Mouse (Mus musculus) heart, adult 2 months (tissue): ENCODE data around the gene Nr1i3. TPM values are rescaled to one million over a fixed set of nuclear protein-coding genes. Genes with fewer than 3 reads are reported as not detected.
A peak's percentile ranks its signal among the peaks of the same experiment; 100 is the strongest.
"Not testable (repeated sequence)": the region's sequence is repeated elsewhere in the genome, so short reads cannot be mapped to it uniquely, and the experiment has no call there.

Experiments
- DNase-seq, 2 experiments: peaks; one replicate each; pipeline ENCODE4 v3.0.0; 2021
- H3K27ac ChIP-seq: fragments of 200-600 bp; 2 replicates; pipeline ENCODE4 v1.8.1; 2022
- H3K27me3 ChIP-seq: fragments of 200-500 bp; 2 replicates; pipeline ENCODE4 v1.6.1; 2012; ENCODE audit warnings: mild to moderate bottlenecking, low read length, inconsistent platforms, mixed read lengths; ENCODE audit not compliant: control insufficient read depth, insufficient read depth
- H3K36me3 ChIP-seq: fragments of 200-500 bp; 2 replicates; pipeline ENCODE4 v1.6.1; 2012; ENCODE audit warnings: low read length, inconsistent platforms; ENCODE audit not compliant: control insufficient read depth, insufficient read depth
- H3K4me1 ChIP-seq: fragments of 200-500 bp; 2 replicates; pipeline ENCODE4 v1.6.1; 2011; ENCODE audit warnings: low read length; ENCODE audit not compliant: control insufficient read depth, insufficient read depth
- H3K4me3 ChIP-seq: fragments of 200-600 bp; 2 replicates; pipeline ENCODE4 v1.8.1; 2022
- H3K79me2 ChIP-seq: fragments of 200-500 bp; replicated peaks from 2 replicates; pipeline ENCODE4 v1.6.1; 2012; ENCODE audit warnings: mild to moderate bottlenecking, inconsistent platforms, low read length, moderate library complexity, mixed read lengths; ENCODE audit not compliant: control insufficient read depth, insufficient read depth
- H3K9ac ChIP-seq: fragments of 200-500 bp; 2 replicates; pipeline ENCODE4 v1.6.1; 2012; ENCODE audit warnings: low read depth, mild to moderate bottlenecking, control low read depth, inconsistent platforms, low read length, mixed read lengths
- CTCF ChIP-seq: fragments of 200-600 bp; IDR thresholded peaks from 2 replicates; pipeline ENCODE4 v1.8.1; 2022; ENCODE audit warnings: antibody characterized with exemption, mild to moderate bottlenecking, moderate library complexity
- EP300 ChIP-seq: fragments of 200-500 bp; IDR thresholded peaks from 2 replicates; pipeline ENCODE4 v1.6.1; 2011; ENCODE audit warnings: low read depth, low read length, control low read depth; ENCODE audit not compliant: insufficient read depth
- POLR2A ChIP-seq: fragments of 200-500 bp; IDR thresholded peaks from 2 replicates; pipeline ENCODE4 v1.6.1; 2011; ENCODE audit warnings: mild to moderate bottlenecking, low read depth, low read length, control low read depth; ENCODE audit not compliant: insufficient read depth
- WGBS: fragments of 180-500 bp; shearing (Covaris S2); methylation state at CpG from one replicate; pipeline ENCODE4 v1.1.7; 2018; 5-methylcytosine and 5-hydroxymethylcytosine counted together
- intact Hi-C: fragments of 180-260 bp; cut with DNase I; formaldehyde crosslinking; loops from one replicate; pipeline ENCODE4 v1.15.1; 2025
- polyA plus RNA-seq: library from polyadenylated mRNA; depleted of rRNA; stranded (reverse); fragments of >200 nt; gene quantifications from 2 replicates; pipeline ENCODE4 v1.2.3, GENCODE M21; 2012
- total RNA-seq, 2 experiments: library from RNA; stranded (reverse); gene quantifications; 2 replicates each; pipeline ENCODE4 v1.2.3; 2021

Gene Nr1i3
- total and polyA plus RNA-seq, 3 experiments = not detected

GRCm38 (mm10) chr1:171238463-171238862 is 24.7 kb downstream of the Nr1i3 start:
- WGBS = 69% methylated on average over 14 of the region's 14 CpGs
- DNase-seq = peak; percentile 55 to 69
- Histone ChIP-seq H3K9ac (no peak overlapping the region), H3K36me3 (peaks cover 21% of the 10 kb centered on the region), H3K4me1 (peaks cover 3% of the 10 kb centered on the region; the same call in 1 of the 2 replicates), H3K27ac (no peak overlapping the region), H3K4me3 (no peak overlapping the region), H3K79me2 (no peaks in the 10 kb centered on the region; the same call in none of the 2 replicates), H3K27me3 (no peaks in the 10 kb centered on the region)
- TF ChIP-seq EP300 (no peak), CTCF (peak; percentile 85)
- intact Hi-C loops = loop anchor here (2.0 kb wide), 1 partner anchor 16 kb away; the partner anchor contains the start of gene Tomm40l

DNA sequence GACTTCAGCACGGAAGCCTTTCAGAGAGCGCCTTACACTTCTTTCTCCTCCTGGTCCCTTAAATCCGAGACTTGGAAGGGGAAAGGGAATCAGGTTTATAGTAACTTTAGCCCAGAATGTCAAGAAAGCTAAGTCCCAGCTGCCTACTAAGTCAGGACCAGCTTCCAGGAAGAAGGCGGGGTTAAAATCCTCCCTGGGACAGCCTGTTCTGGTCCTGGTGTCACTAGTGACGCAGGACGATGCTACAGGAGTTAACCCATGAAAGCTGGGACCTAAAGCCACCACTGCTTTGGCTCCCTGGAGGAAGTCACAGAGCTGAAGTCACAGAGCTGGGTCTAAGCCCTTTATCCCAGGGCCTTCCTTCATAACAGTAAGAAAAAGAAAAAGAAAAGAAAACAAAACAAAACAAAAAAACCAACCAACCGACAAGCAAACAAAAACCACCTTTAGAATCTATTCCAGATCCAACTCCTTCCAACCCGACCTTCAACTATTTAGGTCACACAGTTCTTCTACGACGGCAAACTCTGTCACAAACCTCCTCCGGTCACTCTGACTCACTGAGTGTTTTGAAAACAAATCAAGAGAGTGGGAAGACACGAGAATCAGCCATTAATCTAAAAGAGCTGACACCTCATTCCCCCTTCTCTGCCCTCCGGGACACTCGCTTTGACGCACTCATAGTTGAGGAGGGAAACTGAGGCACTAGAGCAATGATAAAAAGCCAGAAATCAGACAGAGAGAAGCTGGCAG is 26.4 kb downstream of the Nr1i3 start:
- Histone ChIP-seq H3K27ac (peak overlapping the region; percentile 60), H3K27me3 (no peaks in the 10 kb centered on the region), H3K4me1 (peaks cover 3% of the 10 kb centered on the region), H3K36me3 (peaks cover 21% of the 10 kb centered on the region), H3K9ac (no peak overlapping the region), H3K4me3 (peak overlapping the region; percentile 16), H3K79me2 (peaks cover 1% of the 10 kb centered on the region)
- peak; percentile 56 to 69 for DNase-seq
- intact Hi-C loops = loop anchor here (2.0 kb wide), 1 partner anchor 17 kb away; the partner anchor contains the start of gene Tomm40l
- TF ChIP-seq POLR2A (peak; percentile 23; the same call in 1 of the 2 replicates), EP300 (peak; percentile 84; the same call in 1 of the 2 replicates), CTCF (no peak)
- 41% methylated on average over 15 of the region's 15 CpGs for WGBS

GRCm38 (mm10) chr1:171240911-171241310 is 27.1 kb downstream of the Nr1i3 start:
- no peak overlapping the region for H3K9ac ChIP-seq
- H3K4me1 ChIP-seq = peaks cover 3% of the 10 kb centered on the region
- no peaks in the 10 kb centered on the region for H3K27me3 ChIP-seq
- WGBS = 84% methylated on average over 10 of the region's 10 CpGs
- H3K27ac ChIP-seq = peak overlapping the region; percentile 60
- H3K79me2 ChIP-seq = peaks cover 1% of the 10 kb centered on the region
- no peak overlapping the region for H3K4me3 ChIP-seq
- TF ChIP-seq CTCF (no peak), EP300 (no peak), POLR2A (no peak)
- peaks cover 17% of the 10 kb centered on the region for H3K36me3 ChIP-seq
- intact Hi-C loops = no loop called here
- no peak for DNase-seq

- H3K36me3 ChIP-seq = peaks cover 13% of the 10 kb centered on the region
- H3K27me3 ChIP-seq, intact Hi-C loops, H3K79me2 ChIP-seq, H3K4me3 ChIP-seq, H3K9ac ChIP-seq, H3K4me1 ChIP-seq, DNase-seq, H3K27ac ChIP-seq: not testable (repeated sequence)
- WGBS = 79% methylated on average over 12 of the region's 12 CpGs
- TF ChIP-seq CTCF = peak; percentile 17; the same call in 1 of the 2 replicates
These were observed 28.2 kb downstream of the Nr1i3 start for GRCm38 (mm10) chr1:171241952-171242351.

DNA sequence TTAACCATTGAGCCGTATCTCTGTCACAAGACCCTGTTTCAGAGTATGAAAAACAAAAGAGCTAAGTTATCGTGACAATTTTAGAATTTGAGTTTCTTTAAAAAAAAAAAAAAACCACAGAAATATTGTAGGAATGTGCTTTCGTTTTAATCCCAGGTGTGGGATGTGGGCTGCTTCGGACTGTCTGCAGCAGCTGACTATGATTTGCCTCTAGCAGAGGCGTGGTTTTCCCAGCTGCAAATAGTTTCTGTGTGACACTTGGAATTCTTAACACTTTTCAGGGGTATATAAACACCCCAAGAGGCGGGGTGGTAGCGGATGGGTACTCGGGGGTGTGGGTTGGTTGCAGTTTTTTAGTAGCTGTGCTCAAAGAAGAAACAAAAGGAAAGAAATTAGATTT is 31.6 kb downstream of the Nr1i3 start:
- TF ChIP-seq CTCF = no peak
- no peak for TF ChIP-seq POLR2A
- TF ChIP-seq EP300 = no peak
- H3K27me3 ChIP-seq = no peaks in the 10 kb centered on the region
- no peak overlapping the region for H3K4me3 ChIP-seq
- intact Hi-C loops = no loop called here
- peaks cover 6% of the 10 kb centered on the region for H3K36me3 ChIP-seq
- peaks cover 1% of the 10 kb centered on the region for H3K79me2 ChIP-seq
- no peak for DNase-seq
- H3K4me1 ChIP-seq = peaks cover 10% of the 10 kb centered on the region
- no peak overlapping the region for H3K9ac ChIP-seq
- no peak overlapping the region for H3K27ac ChIP-seq
- WGBS = 78% methylated on average over 8 of the region's 8 CpGs

GRCm38 (mm10) chr1:171246709-171247452 is 33.1 kb downstream of the Nr1i3 start:
- WGBS = under 1% methylated on average over 41 of the region's 41 CpGs
- Histone ChIP-seq H3K79me2 (peaks cover 1% of the 10 kb centered on the region), H3K9ac (peak overlapping the region; percentile 84), H3K27me3 (no peaks in the 10 kb centered on the region), H3K4me3 (peak overlapping the region; percentile 90), H3K27ac (peak overlapping the region; percentile 98), H3K36me3 (peaks cover 4% of the 10 kb centered on the region; the same call in 1 of the 2 replicates), H3K4me1 (peaks cover 10% of the 10 kb centered on the region)
- intact Hi-C loops = loop anchor here (1.0 to 2.0 kb wide), 2 partner anchors 24 to 34 kb away; partner anchors contain the start of genes Ppox and Tomm40l
- DNase-seq = peak; percentile 96 to 98
- TF ChIP-seq CTCF (peak; percentile 97; the same call in 1 of the 2 replicates), EP300 (peak; percentile 88), POLR2A (peak; percentile 95)
